Mouse (Mus musculus) thymus, postnatal 0 days (tissue): ENCODE results near the gene Gm20388. TPM values are rescaled to one million over a fixed set of nuclear protein-coding genes. Genes with fewer than 3 reads are reported as not detected.

ENCODE experiments used
- DNase-seq: peaks from one replicate; pipeline ENCODE4 v3.0.0-alpha.2; 2015; ENCODE audit warnings: low spot score
- polyA plus RNA-seq: library from polyadenylated mRNA; unstranded; fragments of >200 nt; fragmentation: Nextera tagmentation; extraction: Ambion mirVana; gene quantifications from 2 replicates; pipeline ENCODE4 v1.2.1, GENCODE M21; 2015

The Gm20388 gene
- polyA plus RNA-seq, 1 experiment from 2014 or later, result not detected

GRCm38 (mm10) chr8:120656322-120657052 is 745.8 kb downstream of the Gm20388 start:
- no peak for DNase-seq

- DNase-seq, result no peak
Measured at GRCm38 (mm10) chr8:120657415-120657814, 746.8 kb downstream of the Gm20388 start.

DNA sequence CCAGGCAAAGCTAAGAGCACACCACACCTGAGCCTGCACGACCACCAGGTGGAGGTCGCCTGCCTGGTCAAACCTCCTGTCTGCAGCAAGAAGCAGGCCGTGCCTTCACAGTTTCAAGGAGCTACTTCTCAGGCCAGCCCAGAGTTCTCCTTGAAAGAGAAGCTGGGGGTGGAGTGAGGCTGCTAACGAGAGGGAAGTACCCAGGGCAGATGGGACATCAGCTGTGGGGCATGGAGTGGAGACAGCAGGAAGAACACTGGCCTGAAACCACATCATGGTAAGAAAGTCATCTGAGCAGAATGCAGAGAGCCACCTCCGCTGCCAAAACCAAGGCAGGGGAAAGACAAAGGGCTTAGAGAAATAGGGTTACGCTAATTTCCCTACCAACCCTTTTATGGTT is 753.9 kb downstream of the Gm20388 start:
- no peak for DNase-seq

GRCm38 (mm10) chr8:120665726-120666455 is 755.2 kb downstream of the Gm20388 start:
- DNase-seq, result peak; percentile 50

GRCm38 (mm10) chr8:120666807-120667470 is 756.3 kb downstream of the Gm20388 start:
- no peak for DNase-seq

- DNase-seq, result peak; percentile 94
Measured at GRCm38 (mm10) chr8:120667561-120668373, 757.1 kb downstream of the Gm20388 start, which contains the start of the genes Gm27021 and Cox4i1. TSS of gene Gm27021 (minus strand) at chr8:120668079. TSS of gene Cox4i1 (plus strand) at chr8:120668222.

DNA sequence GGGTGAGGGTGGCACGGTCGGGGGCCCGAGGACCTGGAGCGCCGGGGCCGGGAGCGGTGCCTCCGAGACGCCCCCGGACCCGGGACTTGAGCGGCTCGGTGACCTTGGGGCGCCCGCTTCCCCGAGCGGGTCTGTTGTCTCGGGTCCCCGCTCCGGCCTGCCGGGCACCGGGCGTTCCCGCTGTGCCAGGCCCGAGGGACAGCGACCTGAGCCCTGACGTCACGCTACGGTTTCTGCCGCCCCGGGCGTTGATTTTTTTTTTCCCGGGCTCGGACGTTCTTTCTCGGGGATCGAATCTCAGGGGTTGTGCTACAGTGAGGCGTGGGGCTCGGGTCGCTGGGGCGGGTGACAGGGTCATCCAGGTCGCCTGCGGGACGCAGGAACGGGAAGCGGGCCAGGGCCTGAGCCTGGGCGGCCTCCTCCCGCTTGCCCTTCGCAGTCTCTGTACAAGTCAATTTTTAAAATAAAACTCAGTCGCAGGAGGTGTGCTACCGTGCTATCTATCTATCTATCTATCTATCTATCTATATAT is 757.8 kb downstream of the Gm20388 start, which contains the start of gene Emc8:
TSS of gene Emc8 (minus strand) at position 200 of the 532 bp plus-strand sequence.
- DNase-seq, result no peak

DNA sequence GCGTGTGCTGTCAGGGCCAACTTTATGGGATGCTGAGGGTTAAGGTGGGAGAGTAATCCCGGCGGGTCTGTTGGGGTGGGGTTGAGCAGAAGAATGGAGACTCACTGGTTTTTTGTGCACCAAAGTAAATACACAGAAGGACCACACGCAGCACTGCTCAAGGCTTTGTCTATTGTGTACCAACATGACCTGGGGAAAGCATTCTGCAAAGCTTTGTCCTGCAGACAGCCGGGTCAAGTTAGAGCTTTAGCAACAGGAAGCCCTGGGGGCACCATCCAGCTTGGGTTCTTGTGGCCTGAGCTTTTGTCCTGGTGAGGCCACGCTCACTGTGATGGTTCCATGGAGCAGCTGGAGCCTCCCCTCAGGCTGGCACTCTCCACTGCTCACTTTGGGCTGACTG is 761.1 kb downstream of the Gm20388 start:
- DNase-seq, result no peak

- no peak for DNase-seq
Measured at GRCm38 (mm10) chr8:120672626-120673229, 762.1 kb downstream of the Gm20388 start.

GRCm38 (mm10) chr8:120673298-120673697 is 762.7 kb downstream of the Gm20388 start:
- DNase-seq, result no peak

DNA sequence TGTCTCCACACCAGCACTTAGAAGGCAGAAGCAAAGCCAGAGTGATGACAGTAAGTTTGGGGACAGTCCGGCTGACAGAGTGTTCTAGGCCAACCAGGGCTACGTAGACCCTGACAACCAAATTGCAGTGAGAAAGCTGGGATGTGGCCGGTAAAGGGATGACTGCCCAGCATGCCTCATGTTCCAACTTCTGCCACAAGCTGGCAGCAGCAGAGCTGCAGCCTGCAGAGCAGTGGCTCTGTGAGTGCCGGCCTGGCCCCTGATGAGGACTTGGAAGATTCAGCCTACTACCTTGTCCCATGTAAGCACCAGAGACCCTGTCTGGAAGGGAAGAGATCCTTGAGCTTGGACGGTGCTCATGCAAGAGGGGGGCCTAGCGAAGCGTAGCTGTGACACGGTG is 765.1 kb downstream of the Gm20388 start:
- DNase-seq, result no peak

GRCm38 (mm10) chr8:120678447-120678846 is 767.8 kb downstream of the Gm20388 start:
- DNase-seq, result peak; percentile 82

DNA sequence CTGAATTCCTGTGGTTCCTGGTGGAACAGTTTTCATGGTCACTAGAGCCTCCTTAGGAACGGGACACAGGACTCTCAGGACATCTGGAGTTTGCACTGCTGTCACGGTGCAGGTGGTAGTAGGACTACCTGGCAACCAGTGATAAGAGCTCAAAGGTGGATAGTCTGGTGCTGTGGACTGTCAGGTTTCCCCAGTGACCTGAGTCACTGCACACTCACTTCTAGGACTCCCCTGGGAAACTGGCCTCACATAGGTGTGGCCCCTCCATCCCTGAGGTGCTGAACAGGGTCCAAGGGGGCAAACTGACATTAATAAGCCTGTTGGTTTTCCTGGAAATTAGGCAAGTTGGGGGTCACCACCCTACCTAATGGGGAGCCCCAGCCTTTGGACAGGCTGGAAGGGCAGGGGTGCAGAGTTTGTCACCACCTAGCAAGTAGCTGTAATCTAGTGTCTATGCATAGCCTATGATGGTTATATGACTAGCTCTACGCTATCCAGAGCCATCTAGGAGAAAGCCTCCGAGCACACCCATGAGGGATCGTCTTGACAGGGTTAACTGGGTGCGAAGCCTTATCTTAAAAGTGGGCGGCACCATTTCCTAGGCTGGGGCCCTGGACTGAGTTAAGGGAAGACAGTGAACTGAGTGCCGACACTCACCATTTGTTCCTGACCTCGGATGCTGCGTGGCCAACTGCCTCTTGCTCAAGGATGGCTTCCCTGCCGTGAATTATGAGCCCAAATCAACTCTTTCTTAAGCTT is 769.2 kb downstream of the Gm20388 start:
- DNase-seq, result no peak

GRCm38 (mm10) chr8:120680405-120680804 is 769.8 kb downstream of the Gm20388 start:
- peak; percentile 62 for DNase-seq

- DNase-seq, result no peak
Measured at GRCm38 (mm10) chr8:120681113-120681512, 770.5 kb downstream of the Gm20388 start.

DNA sequence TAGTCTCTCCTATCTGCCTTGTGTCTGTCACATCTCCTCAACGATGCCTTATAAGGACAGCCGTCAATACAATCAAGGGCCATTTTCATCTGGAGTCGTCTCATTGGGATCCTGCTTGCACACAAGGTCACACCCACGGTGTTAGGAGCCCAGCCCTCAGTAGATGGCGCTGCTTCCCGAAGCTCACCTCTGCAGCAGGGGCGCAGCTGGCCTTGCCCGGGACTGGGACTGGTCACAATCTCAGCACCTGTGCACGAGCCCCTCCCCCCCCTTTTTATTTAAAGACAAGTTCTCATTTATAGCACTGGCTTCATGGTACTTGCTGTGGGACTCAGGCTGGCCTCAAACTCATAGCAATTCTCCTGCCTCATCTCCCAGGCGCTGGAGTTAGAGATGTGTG is 773.0 kb downstream of the Gm20388 start:
- peak; percentile 76 for DNase-seq

- DNase-seq, result no peak
Measured at GRCm38 (mm10) chr8:120684082-120684481, 773.4 kb downstream of the Gm20388 start.

- no peak for DNase-seq
Measured at GRCm38 (mm10) chr8:120685097-120685496, 774.5 kb downstream of the Gm20388 start.

GRCm38 (mm10) chr8:120685591-120685990 is 775.0 kb downstream of the Gm20388 start:
- DNase-seq, result no peak

GRCm38 (mm10) chr8:120686051-120686450 is 775.4 kb downstream of the Gm20388 start:
- no peak for DNase-seq
